Mouse (Mus musculus): ENCODE measurements at regions not wholly inside any gene's neighbourhood (a gene's known extent, or its start where the extent isn't known, plus 50 kb on each side); places are given as distances from the start of the nearest gene placed in this dataset.

- no peak for TF ChIP-seq CTCF (IDR thresholded peaks at IDR 0.05; ENCODE audit: low read depth)
These were observed 247.8 kb upstream of the Kcnab2 start for GRCm38 (mm10) chr4:152725423-152725822.

DNA sequence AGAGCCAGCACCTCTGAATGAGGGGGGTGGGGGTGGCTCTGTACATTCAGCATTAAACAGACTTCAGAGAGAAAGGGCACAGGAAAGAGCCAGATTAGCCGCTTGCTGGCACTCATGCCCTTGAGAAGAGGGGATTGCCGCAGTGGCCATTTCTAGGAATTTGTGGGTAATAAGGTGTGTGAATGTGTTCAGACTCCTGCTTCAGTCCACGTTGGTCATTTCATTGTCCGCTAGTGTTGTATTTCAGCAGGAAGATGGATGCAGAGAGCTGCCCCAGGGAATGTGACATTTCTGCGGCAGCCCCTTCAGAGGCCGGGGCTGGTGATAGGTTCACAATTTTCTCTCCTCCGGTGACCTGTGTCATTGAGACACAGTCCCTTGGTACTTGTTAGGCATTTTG is 247.1 kb upstream of the Kcnab2 start:
- Histone ChIP-seq H3K27ac (no peak overlapping the region), H3K27me3 (ENCODE audit: insufficient read depth, low read length) (no peaks in the 10 kb centered on the region), H3K9ac (replicated peaks; ENCODE audit: low read length) (no peak overlapping the region), H3K9me3 (ENCODE audit: low read length) (no peaks in the 10 kb centered on the region), H3K36me3 (ENCODE audit: insufficient read depth, low read length) (no peaks in the 10 kb centered on the region), H3K4me3 (ENCODE audit: low read length) (no peak overlapping the region), H3K4me2 (ENCODE audit: low read depth, low read length) (no peak overlapping the region), H3K4me1 (ENCODE audit: insufficient read depth, low read length) (peaks cover 10% of the 10 kb centered on the region)
- ATAC-seq (no peak), DNase-seq (ENCODE audit: low spot score) (no peak)
- 71% methylated on average over 7 of the region's 7 CpGs for WGBS
- no peak for TF ChIP-seq CTCF (IDR thresholded peaks at IDR 0.05; ENCODE audit: low read depth)

More at GRCm38 (mm10) chr4:152725423-152725822, 247.8 kb upstream of the Kcnab2 start:
- ATAC-seq (no peak), DNase-seq (ENCODE audit: low spot score) (no peak)
- H3K9me3 ChIP-seq (ENCODE audit: low read length): no peaks in the 10 kb centered on the region
- H3K36me3 ChIP-seq (ENCODE audit: insufficient read depth, low read length): no peaks in the 10 kb centered on the region
- no peak overlapping the region for H3K4me2 ChIP-seq (ENCODE audit: low read depth, low read length)
- no peaks in the 10 kb centered on the region for H3K27me3 ChIP-seq (ENCODE audit: insufficient read depth, low read length)
- H3K27ac ChIP-seq: no peak overlapping the region; the same call in 1 of the 2 replicates
- peaks cover 10% of the 10 kb centered on the region for H3K4me1 ChIP-seq (ENCODE audit: insufficient read depth, low read length)
- 27% methylated on average over 6 of the region's 6 CpGs for WGBS
- no peak overlapping the region for H3K9ac ChIP-seq (replicated peaks; ENCODE audit: low read length)
- H3K4me3 ChIP-seq (ENCODE audit: low read length): no peak overlapping the region

DNA sequence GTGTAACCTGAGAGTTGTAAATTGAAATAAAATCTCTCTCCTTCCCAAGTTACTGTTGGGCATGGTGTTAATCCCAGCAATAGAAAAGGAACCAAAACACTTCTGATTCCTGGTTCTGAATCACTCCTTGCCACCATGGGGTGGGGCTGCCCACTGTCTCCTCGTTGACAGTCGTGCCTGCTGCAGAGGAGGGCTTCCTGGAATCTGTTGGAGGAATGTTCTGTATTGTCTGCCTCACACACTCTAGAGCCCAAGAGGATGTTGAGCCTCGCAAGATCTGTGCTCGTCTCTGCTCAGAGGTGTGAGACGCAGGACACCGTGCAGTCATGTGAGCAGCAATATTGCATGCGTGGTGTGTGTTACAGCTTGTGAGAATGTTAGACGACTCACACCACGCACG is 246.4 kb upstream of the Kcnab2 start:
- Histone ChIP-seq H3K4me2 (ENCODE audit: low read depth, low read length) (no peak overlapping the region), H3K27me3 (ENCODE audit: insufficient read depth, low read length) (no peaks in the 10 kb centered on the region), H3K4me1 (ENCODE audit: insufficient read depth, low read length) (peaks cover 10% of the 10 kb centered on the region), H3K9me3 (ENCODE audit: low read length) (no peaks in the 10 kb centered on the region), H3K4me3 (ENCODE audit: low read length) (no peak overlapping the region), H3K9ac (replicated peaks; ENCODE audit: low read length) (no peak overlapping the region), H3K27ac (no peak overlapping the region), H3K36me3 (ENCODE audit: insufficient read depth, low read length) (no peaks in the 10 kb centered on the region)
- no peak for TF ChIP-seq CTCF (IDR thresholded peaks at IDR 0.05; ENCODE audit: low read depth)
- DNase-seq (ENCODE audit: low spot score) (no peak), ATAC-seq (no peak)
- WGBS: 74% methylated on average over 10 of the region's 10 CpGs

DNA sequence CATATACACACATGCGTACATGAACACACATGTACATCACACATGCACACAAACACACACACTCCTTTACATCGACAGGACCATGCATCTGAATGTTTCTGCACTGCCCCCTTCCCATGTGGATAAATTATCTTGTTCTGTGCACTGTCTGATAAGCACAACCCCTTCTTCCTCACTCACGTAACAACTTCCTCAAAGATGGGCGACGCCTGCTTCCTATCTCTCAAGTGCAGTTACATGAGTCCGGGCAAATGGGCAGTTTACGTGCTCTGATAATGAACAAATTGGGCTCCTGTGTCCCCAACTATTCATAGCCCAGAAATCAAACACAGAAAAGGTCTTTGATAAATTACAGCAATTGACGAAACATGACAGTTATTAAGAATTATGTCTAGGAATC is 242.9 kb upstream of the Kcnab2 start:
- DNase-seq (ENCODE audit: low spot score): no peak
- 90% methylated on average over 8 of the region's 8 CpGs for WGBS
- Histone ChIP-seq H3K27me3 (ENCODE audit: insufficient read depth, low read length) (no peaks in the 10 kb centered on the region), H3K27ac (no peak overlapping the region), H3K4me2 (ENCODE audit: low read depth, low read length) (no peak overlapping the region), H3K4me1 (ENCODE audit: insufficient read depth, low read length) (peaks cover 4% of the 10 kb centered on the region), H3K9me3 (ENCODE audit: low read length) (no peaks in the 10 kb centered on the region), H3K36me3 (ENCODE audit: insufficient read depth, low read length) (no peaks in the 10 kb centered on the region), H3K4me3 (ENCODE audit: low read length) (no peak overlapping the region), H3K9ac (replicated peaks; ENCODE audit: low read length) (no peak overlapping the region)
- ATAC-seq: no peak
- no peak for TF ChIP-seq CTCF (IDR thresholded peaks at IDR 0.05; ENCODE audit: low read depth)

DNA sequence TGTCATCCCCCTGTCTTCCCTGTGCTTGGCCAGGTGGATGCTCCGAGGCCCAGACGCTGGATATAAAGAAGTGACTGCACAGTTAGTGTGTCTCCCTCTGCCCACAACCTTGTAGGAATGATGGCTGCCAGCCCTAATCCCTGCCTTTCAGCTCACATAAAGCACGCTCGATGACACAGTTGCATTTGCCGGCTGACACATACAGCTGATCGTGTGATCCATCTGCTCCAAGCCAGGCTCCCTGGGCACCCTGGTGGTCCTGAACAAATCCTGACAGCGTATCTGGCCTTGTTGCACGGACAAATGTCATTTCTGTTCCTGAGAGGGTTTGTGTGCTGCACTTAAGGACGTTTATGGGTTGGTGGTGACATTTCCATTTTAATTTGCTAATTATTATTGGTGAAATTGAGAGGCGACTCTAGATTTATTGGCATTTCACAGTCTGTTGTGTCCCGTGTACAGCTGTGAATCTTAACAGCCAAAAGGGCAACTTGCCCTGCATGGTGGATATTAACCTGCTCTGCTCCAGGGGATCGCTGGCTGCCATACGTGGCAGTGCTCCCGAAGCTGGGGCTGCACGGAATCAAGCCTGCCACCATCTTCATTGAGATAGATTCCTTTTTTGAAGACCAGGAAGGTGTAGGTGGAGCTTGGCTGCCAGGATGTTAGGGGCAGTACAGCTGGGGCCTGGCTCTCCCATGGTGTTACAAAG is 241.9 kb upstream of the Kcnab2 start:
- WGBS: 46% methylated on average over 15 of the region's 15 CpGs
- no peaks in the 10 kb centered on the region for H3K9me3 ChIP-seq (ENCODE audit: low read length)
- peak; percentile 75 for ATAC-seq
- no peaks in the 10 kb centered on the region for H3K4me1 ChIP-seq (ENCODE audit: insufficient read depth, low read length)
- peak overlapping the region; percentile 64 for H3K27ac ChIP-seq
- peak; percentile 77 for DNase-seq (ENCODE audit: low spot score)
- no peak overlapping the region for H3K9ac ChIP-seq (replicated peaks; ENCODE audit: low read length)
- no peak overlapping the region for H3K4me2 ChIP-seq (ENCODE audit: low read depth, low read length)
- H3K4me3 ChIP-seq (ENCODE audit: low read length): no peak overlapping the region
- H3K27me3 ChIP-seq (ENCODE audit: insufficient read depth, low read length): no peaks in the 10 kb centered on the region
- TF ChIP-seq CTCF (IDR thresholded peaks at IDR 0.05; ENCODE audit: low read depth): 0 out of 2 replicates have a peak, but pooled peaks have one; percentile 3
- no peaks in the 10 kb centered on the region for H3K36me3 ChIP-seq (ENCODE audit: insufficient read depth, low read length)

DNA sequence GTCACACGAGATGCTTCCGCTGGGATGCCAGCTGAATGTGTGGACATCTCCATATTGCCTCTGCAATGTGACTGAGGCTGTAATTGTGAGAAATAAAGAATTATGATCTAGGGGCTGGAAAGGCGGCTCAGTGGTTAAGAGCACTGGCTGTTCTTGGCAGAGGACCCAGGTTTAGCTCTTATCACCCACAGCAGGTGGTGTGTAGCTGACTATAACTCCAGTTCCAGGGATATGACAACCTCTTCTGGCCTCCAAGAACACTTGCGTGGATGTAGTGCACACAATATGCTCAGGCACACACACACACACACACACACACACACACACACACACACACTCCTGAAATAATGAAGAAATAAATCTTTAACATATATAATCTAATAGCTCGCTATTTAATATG is 232.7 kb upstream of the Kcnab2 start:
- Histone ChIP-seq H3K27me3 (ENCODE audit: insufficient read depth, low read length) (no peaks in the 10 kb centered on the region), H3K4me3 (ENCODE audit: low read length) (no peak overlapping the region), H3K9me3 (ENCODE audit: low read length) (no peaks in the 10 kb centered on the region), H3K4me1 (ENCODE audit: insufficient read depth, low read length) (no peaks in the 10 kb centered on the region), H3K9ac (replicated peaks; ENCODE audit: low read length) (no peak overlapping the region), H3K36me3 (ENCODE audit: insufficient read depth, low read length) (no peaks in the 10 kb centered on the region), H3K27ac (no peak overlapping the region), H3K4me2 (ENCODE audit: low read depth, low read length) (no peak overlapping the region)
- ATAC-seq (no peak), DNase-seq (ENCODE audit: low spot score) (peak; percentile 30)
- no peak for TF ChIP-seq CTCF (IDR thresholded peaks at IDR 0.05; ENCODE audit: low read depth)
- WGBS: 68% methylated on average over 5 of the region's 5 CpGs

GRCm38 (mm10) chr4:152700217-152700616 is 222.5 kb upstream of the Kcnab2 start:
- peak; percentile 63 for TF ChIP-seq CTCF (IDR thresholded peaks at IDR 0.05; ENCODE audit: low read depth)
- no peak overlapping the region for H3K4me3 ChIP-seq (ENCODE audit: low read length)
- H3K27ac ChIP-seq: no peak overlapping the region
- H3K27me3 ChIP-seq (ENCODE audit: insufficient read depth, low read length): no peaks in the 10 kb centered on the region
- DNase-seq (ENCODE audit: low spot score): no peak
- no peaks in the 10 kb centered on the region for H3K36me3 ChIP-seq (ENCODE audit: insufficient read depth, low read length)
- peaks cover 15% of the 10 kb centered on the region for H3K4me1 ChIP-seq (ENCODE audit: insufficient read depth, low read length)
- WGBS: 80% methylated on average over 7 of the region's 7 CpGs
- H3K4me2 ChIP-seq (ENCODE audit: low read depth, low read length): no peak overlapping the region
- H3K9me3 ChIP-seq (ENCODE audit: low read length): no peaks in the 10 kb centered on the region
- no peak overlapping the region for H3K9ac ChIP-seq (replicated peaks; ENCODE audit: low read length)
- no peak for ATAC-seq
